Mouse (Mus musculus) cerebellum, adult 9-10 months (tissue): ENCODE data around the gene Unc93a2.
"Not testable (repeated sequence)": the region's sequence is repeated elsewhere in the genome, so short reads cannot be mapped to it uniquely, and the experiment has no call there.

Experiments used
- DNase-seq: peaks from one replicate; pipeline ENCODE4 v3.0.0; 2022

Gene Unc93a2

GRCm38 (mm10) chr17:7369401-7369800 is 15.9 kb downstream of the Unc93a2 start:
- DNase-seq = not testable (repeated sequence)

GRCm38 (mm10) chr17:7366676-7367374 is 18.4 kb downstream of the Unc93a2 start:
- not testable (repeated sequence) for DNase-seq

- DNase-seq = not testable (repeated sequence)
Measured at GRCm38 (mm10) chr17:7366265-7366664, 19.0 kb downstream of the Unc93a2 start.

- not testable (repeated sequence) for DNase-seq
Measured at GRCm38 (mm10) chr17:7365615-7366014, 19.6 kb downstream of the Unc93a2 start.

- DNase-seq = peak; percentile 82
Measured at GRCm38 (mm10) chr17:7360749-7361465, 24.4 kb downstream of the Unc93a2 start.

- not testable (repeated sequence) for DNase-seq
Measured at GRCm38 (mm10) chr17:7359806-7360205, 25.5 kb downstream of the Unc93a2 start.

GRCm38 (mm10) chr17:7352596-7352995 is 32.7 kb downstream of the Unc93a2 start, which contains the start of gene Ttll2:
Gene Ttll2 (minus strand): TSS chr17:7352696.
- DNase-seq = not testable (repeated sequence)

GRCm38 (mm10) chr17:7348765-7349164 is 36.5 kb downstream of the Unc93a2 start:
- peak; percentile 17 for DNase-seq

GRCm38 (mm10) chr17:7337381-7337780 is 47.9 kb downstream of the Unc93a2 start:
- DNase-seq = not testable (repeated sequence)

GRCm38 (mm10) chr17:7332745-7333144 is 52.5 kb downstream of the Unc93a2 start:
- not testable (repeated sequence) for DNase-seq

GRCm38 (mm10) chr17:7326415-7326814 is 58.8 kb downstream of the Unc93a2 start:
- DNase-seq = not testable (repeated sequence)

- not testable (repeated sequence) for DNase-seq
Measured at GRCm38 (mm10) chr17:7324346-7324745, 60.9 kb downstream of the Unc93a2 start, which contains the start of gene Tcp10a. Gene Tcp10a (plus strand): TSS chr17:7324646.

- DNase-seq = not testable (repeated sequence)
Measured at GRCm38 (mm10) chr17:7319789-7320188, 65.5 kb downstream of the Unc93a2 start.

- not testable (repeated sequence) for DNase-seq
Measured at GRCm38 (mm10) chr17:7315693-7316382, 69.4 kb downstream of the Unc93a2 start.
